Mouse (Mus musculus) stomach, postnatal 0 days (tissue): ENCODE results near the gene Cep63.

Source experiments
- CTCF ChIP-seq: IDR thresholded peaks from 2 replicates; pipeline ENCODE4 v1.5.1; 2016; ENCODE audit warnings: antibody characterized with exemption, low read depth, mild to moderate bottlenecking, moderate library complexity
- EP300 ChIP-seq: optimal IDR thresholded peaks from 2 replicates; pipeline ENCODE3; 2016; ENCODE audit warnings: antibody characterized with exemption

DNA sequence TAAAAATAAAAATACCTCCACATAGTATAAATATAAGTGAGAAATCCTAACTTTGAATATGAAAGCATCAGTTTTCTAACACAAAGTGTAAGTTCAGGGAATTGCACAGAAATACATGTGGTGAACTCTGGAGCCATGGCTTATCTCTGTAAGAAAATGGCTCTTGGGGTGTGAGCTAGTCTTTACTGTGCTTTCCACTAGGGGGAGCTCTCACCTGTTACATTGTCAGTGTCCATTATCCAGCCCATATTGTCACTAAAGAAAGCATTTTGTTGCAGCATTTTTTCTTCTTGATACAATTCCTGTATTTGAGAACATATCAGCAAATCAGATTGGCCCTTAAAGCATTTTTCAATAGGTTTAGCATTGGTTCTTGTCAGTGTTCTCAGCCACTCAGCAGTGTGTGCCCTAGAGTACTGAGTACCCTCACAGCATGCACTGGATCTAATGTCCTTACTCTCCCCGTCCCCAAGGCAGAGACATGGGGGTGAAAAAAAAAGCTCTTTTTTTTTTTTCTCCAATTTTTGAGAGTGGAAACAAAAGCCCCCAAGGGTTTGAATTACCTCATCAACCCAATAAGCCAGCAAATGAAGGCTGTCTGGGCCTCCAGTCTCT lies 6.7 kb upstream of the Cep63 start:
- TF ChIP-seq EP300 (no peak), CTCF (peak; percentile 90)
